Mouse (Mus musculus): ENCODE results near the gene Abhd16a.

Gene Abhd16a

DNA sequence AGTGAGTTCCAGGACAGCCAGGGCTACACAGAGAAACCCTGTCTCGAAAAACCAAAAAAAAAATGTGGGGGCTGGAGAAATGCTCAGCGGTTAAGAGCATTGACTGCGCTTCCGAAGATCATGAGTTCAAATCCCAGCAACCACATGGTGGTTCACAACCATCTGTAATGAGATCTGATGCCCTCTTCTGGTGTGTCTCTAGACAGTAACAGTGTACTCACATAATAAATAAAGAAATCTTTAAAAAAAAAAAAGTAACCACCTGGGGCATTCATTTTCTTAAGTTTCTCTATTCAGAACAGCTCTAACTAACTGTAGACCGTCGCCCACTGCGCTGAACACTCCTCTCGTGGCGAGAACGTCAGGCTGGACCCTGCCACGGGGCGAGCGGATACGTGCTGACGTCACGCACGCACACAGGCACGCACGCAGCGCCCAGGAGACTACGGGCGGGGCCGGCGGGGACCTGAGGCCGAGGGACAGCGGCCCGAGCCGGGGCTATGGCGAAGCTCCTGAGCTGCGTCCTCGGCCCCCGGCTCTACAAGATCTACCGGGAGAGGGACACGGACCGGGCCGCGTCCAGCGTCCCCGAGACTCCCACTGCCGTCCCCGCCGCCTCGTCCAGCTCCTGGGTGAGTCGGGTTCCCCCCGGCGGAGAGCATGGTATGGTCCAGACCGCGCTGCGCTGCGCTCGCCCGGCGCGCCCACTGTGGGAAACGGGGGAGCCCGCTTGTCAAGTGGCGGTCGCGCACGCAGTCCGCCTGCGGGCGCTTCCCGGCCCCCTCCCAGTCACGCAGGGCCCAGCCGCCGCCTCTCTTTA, at the start of gene Abhd16a:
Gene Abhd16a (plus strand): TSS at position 439 of the 820 bp plus-strand sequence.
- peak; percentile 97 to 98 for DNase-seq

- no peak for DNase-seq
These were observed 45.3 kb upstream of the Abhd16a start for GRCm38 (mm10) chr17:35043794-35044193.

DNA sequence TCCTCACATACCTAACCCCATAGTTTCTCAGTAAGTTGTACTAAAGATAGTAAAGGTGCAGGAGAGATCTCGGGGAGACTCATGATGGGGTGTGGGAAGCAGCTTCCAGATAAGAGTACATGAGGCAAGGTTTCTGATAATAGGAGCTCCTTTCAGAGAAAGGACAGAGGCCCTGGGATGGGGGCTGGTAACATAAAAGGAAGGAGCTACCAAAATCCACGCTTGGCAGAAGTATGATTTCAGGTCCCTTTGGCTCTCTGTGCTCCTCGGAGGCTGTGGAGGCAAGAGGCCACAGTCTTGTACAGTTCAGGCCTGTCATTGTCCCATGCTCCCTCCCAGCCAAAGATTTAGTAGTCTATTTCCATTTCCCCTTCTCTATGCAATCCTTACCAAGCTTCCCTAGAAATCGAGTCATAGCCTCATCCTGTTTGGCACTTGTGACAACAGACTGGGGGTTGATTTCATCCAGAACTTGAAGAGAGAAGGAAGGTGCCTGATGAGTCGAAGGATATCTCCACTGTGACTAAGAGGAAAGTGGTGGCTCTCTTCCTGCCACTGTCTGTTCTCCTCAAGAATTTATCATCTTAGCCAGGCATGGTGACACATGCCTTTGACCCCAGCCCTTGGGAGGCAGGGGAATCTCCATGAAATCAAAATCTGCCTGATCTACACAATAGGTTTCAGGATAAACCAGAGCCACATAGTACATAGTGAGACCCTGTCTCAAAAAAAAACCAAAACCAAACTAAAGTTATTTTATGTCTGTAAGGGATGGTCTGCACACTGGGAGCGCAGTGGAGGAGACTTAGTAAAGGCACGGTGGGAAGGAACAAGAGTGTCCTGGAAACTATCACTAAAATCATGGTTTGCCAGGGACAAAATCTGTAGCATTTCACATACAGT, 43.9 kb upstream of the Abhd16a start:
- no peak for DNase-seq

GRCm38 (mm10) chr17:35045807-35046680, 43.0 kb upstream of the Abhd16a start:
- DNase-seq: no peak

DNA sequence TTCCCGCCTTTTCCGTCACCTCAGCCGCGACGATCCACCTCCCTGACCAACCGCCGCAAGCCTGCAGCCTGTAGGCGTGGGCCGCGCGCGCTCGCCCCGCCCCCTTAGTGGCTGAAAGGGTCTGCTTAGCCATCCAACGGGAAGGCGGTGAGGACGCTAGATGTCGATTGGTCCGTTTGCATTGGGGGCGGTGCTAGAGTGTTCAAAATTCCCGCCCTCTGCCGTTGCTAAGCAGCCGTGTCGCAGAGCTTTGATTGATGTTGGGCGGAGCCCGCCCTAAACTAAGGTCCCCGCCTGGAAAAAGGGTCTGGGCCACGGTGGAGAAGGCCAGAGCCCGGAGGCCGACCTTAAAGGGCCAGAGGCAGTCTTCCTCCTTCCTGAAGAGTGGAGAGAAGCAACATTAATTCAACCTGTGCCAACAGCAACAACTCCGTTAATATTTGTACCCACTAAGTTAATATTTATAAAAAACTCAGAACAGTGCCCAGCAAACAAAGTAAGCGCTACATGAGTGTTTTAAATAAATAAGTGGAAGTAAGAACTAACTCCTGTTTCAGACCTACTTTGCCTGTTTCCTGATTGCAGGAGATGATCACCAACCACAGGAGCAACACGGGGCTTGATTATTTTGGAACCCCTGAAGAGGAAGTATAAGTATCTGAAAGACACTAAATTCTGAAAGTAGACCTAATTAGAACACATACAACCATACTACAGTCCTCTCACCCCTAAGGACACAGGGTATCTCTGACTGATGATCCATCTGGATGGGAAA, 42.2 kb upstream of the Abhd16a start, which contains the start of gene Msh5:
Gene Msh5 (minus strand): TSS at position 65 of the 775 bp plus-strand sequence.
- DNase-seq: peak; percentile 99

DNA sequence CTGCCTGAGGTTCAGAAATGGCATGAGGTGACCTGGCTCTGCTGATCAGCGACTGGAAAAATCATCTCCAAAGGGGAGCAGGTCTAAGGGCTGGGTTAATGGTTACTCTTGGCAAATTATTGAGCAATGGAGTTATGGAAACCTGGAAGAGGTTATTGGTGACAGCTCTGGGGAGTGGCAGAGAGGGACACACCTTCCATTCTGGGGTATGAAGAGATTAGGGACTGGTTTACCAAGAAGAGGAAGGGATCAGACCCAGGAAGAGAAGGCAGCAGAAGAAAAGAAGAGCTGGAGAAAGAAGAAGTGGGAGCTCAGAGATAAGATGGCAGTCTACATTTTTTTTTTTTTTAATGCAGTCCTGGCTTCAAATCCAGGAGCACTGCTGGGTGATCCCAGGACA, 41.4 kb upstream of the Abhd16a start:
- no peak for DNase-seq

DNA sequence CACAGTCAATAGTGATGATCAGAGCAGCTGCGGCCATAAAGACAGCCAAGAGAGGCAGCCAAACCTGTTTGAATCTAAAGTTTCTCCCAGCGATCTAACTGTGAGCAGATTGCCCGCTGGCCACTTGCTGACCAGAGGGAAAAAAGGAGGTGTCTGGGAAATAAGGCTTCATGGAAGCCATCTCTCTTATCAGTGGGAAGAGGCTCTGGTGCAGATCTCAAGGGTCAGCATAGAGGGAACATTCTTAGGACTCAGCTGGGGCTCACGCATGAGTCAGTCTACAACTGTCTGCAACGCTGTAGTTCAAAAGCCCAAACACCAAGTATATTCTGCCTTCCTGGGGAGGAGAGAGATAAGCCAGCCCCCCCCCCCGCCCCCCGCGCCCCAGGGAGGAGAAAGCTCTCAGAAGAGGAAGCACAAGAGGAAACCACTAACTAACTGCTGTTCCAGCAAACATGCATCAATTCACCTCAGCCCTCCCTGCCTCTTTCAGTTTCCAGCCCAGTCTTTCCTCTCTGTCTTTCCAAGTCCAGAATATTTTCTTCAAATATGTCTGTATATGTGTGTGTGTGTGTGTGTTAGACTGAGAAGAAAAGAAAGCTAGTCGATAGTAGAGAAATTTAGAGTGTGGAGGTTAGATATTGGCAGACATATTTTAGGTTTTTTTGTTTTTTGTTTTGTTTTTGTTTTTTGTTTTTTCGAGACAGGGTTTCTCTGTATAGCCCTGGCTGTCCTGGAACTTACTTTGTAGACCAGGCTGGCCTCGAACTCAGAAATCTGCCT, 40.7 kb upstream of the Abhd16a start:
- DNase-seq: peak; percentile 25 to 41

- DNase-seq: no peak
These were observed 40.1 kb upstream of the Abhd16a start for GRCm38 (mm10) chr17:35048932-35049440.

DNA sequence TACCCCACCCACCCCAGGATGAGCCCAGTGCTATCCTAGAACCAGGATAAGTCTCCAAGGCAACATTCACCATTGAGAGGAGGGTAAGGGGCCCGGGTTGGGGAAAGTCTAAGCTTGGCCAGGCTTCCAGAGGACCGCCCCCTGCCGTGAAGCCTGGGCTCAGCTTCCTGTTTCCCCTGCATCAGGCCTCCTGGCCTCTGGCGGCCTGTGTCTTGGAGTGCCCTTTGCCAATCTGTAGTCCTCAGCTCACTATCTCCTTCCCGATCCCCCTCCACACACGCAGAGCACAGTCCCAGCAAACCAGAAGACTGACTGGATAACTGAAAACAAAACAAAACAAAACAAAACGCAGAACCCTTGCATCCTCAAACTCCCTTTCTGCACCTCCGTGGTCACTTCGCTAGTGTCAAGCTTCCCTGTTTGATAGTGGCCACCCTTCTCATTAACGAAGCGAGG, 39.5 kb upstream of the Abhd16a start, which contains the start of gene Clic1:
Gene Clic1 (plus strand): TSS at position 406 of the 456 bp plus-strand sequence.
- DNase-seq: peak; percentile 71 to 78

GRCm38 (mm10) chr17:35050126-35050750, 38.8 kb upstream of the Abhd16a start:
- DNase-seq: peak; percentile 66 to 75

GRCm38 (mm10) chr17:35051156-35052086, 37.6 kb upstream of the Abhd16a start:
- DNase-seq: peak; percentile 89 to 90

- no peak for DNase-seq
These were observed 36.7 kb upstream of the Abhd16a start for GRCm38 (mm10) chr17:35052271-35052798.

DNA sequence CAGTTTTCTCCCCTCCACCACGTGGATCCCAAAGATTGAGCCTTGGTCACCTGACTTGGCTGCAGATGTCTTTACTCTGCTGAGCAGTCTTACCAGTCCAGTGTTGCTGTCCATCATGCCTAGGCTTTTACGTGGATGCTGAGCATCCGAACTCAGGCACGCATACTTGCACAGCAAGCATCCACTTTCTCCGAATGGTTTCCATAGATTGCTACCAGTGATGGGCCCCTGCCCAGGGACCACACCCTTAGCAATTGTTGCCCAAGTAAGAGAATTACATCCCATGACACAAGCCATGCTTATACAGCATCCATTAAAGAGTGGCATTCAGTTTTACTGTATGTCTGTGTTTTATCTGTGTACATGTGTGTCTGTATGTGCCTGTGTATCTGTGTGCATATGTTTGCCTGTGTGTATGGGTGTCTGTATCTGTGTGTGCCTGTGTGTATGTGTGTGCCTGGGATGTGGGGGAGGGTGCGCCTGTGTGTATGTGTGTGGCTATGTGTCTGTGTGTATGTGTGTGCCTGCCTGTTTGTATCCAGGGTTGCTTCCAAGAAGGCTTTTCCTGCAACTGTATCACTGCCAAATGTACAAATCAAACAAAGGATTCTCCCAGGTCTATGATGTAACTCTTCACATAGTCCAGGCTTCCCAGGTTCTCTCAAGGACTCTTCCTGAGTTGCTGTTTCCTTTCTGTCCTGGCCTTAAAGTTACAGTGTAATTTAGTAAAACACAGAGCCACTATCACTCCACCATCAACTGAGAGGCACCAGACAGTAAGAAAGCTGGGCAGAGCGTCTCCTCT, 33.2 kb upstream of the Abhd16a start:
- DNase-seq: no peak

GRCm38 (mm10) chr17:35057090-35057489, 32.0 kb upstream of the Abhd16a start:
- DNase-seq: no peak

- peak in 1 of 2 experiments; percentile 27 for DNase-seq
These were observed 30.7 kb upstream of the Abhd16a start for GRCm38 (mm10) chr17:35058316-35058715.

GRCm38 (mm10) chr17:35058911-35059892, 29.9 kb upstream of the Abhd16a start, which contains the start of gene Ddah2:
TSS of gene Ddah2 (plus strand) at chr17:35059035.
- peak; percentile 97 to 98 for DNase-seq

All from cerebellum, postnatal 10 days (tissue).